Mouse (Mus musculus): Measurements from ENCODE around the gene Igf2bp1.

DNA sequence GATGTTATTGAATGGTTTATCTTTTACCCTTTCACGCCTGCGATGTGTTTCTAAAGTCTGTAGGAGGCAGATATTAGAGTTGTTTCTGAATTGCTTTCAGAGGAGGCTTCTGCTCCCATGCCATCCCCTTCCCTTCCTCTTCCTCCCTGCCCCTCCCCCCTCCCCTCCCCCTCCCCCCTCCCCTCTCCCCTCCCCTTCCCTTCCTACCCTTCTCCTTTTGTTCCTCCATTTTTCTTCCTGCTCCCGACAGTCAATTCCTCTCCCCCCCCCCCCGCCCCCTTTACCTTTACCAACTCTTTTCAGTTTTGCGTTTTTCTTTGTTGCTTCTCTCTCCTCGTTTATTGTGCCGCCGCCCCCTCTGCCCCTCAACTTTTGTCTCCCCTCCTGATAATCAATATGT lies 6.2 kb upstream of the Igf2bp1 start:
- TF ChIP-seq POLR2A (IDR thresholded peaks at IDR 0.05; ENCODE audit: borderline replicate concordance, low read depth, low read length), result no peak
- TF ChIP-seq CTCF (IDR thresholded peaks at IDR 0.05; ENCODE audit: low read depth, low read length), result no peak
